Mouse (Mus musculus): ENCODE results near the gene Plk4.
A peak's percentile ranks its signal among the peaks of the same experiment; 100 is the strongest.
"Not testable (repeated sequence)": the region's sequence is repeated elsewhere in the genome, so short reads cannot be mapped to it uniquely, and the experiment has no call there.

Plk4 gene

GRCm38 (mm10) chr3:40799530-40800372 lies at the start of gene Plk4:
Plk4 (plus strand) TSS chr3:40800019.
- peak; percentile 98 for DNase-seq

DNA sequence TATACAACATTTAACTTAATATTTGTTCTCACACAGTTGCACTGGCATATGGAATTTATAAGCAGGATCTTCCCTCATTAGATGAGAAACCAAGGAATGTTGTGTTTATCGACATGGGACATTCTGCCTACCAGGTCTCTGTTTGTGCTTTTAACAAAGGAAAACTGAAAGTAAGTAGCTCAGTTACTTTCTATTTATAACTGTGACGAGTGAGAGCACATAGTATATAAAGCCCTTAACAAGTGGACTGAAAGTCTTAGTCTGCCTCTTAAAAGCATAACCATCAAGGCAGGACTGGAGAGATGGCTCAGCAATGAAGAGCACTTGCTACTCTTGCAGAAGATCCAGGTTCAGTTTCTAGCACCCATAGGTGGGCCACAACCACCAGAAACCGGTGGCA lies 39.1 kb upstream of the Plk4 start:
- no peak for DNase-seq

- no peak for DNase-seq
These were observed 38.5 kb upstream of the Plk4 start for GRCm38 (mm10) chr3:40761312-40761711.

GRCm38 (mm10) chr3:40793783-40794182 lies 6.0 kb upstream of the Plk4 start:
- DNase-seq: no peak

DNA sequence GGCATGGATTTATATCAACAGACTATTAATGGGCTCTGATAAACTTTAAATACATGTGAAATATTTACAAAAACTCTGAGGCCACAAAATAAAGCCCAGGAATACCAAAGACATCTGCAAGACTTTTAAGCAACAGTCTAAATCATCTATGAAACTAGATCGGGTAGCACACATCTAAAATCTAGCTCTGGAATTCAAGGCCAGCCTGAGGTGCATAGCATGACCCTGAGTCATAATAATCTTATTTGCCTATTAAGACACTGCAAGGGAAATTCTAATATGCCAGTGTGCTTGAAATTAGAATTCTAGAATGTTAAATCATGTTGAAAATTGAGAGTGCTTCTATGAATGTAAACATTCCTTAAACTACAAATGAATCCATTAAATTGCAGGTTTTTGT lies 1.8 kb upstream of the Plk4 start:
- no peak for DNase-seq

GRCm38 (mm10) chr3:40798500-40798899 lies 1.3 kb upstream of the Plk4 start:
- DNase-seq: peak; percentile 73

DNA sequence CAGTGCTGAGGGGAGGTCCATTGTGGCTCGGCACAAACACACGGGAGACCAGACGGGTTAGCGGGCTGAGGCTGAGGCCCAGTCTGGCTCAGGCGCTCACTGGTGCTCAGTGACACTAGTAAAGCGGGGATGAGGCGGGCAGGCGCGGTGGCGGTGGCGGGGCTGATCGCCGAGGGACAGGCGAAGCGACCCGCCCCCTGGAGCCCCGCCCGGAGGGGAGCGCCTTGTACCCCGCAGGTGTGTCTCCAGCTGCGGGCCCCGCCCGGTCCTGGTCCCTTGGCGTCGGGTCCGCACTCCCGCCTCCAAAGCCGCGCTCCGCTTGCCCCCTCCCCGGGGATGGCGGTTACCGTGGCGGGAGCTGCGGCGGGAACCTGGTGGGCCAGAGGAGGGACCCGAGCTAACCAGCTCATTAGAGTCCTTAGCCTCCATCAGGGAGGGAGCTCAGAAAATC lies 579 bp downstream of the Plk4 start:
- no peak for DNase-seq

GRCm38 (mm10) chr3:40806871-40807270 lies 7.1 kb downstream of the Plk4 start:
- no peak for DNase-seq

- no peak for DNase-seq
These were observed 8.9 kb downstream of the Plk4 start for GRCm38 (mm10) chr3:40808686-40809085.

DNA sequence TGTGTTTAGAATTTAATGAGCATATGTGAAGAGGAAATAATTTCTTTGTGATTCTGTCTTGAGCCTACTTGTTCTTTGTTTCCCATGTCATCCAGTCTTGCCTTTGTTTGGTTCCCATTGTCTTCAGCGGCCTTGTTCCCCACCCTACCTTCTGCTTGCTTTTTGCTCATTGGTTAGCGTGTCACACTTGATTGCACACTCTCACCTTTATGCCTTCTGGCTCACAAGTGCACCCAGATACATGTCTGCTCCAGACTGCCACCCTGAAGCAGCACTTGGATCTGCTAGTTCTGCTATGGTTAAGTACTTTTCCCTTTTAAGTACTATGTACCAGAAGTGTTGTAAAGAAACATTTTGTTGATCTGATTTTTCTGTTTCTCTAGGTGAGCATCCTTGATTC lies 10.1 kb downstream of the Plk4 start:
- peak; percentile 4 for DNase-seq

GRCm38 (mm10) chr3:40813275-40813674 lies 13.5 kb downstream of the Plk4 start:
- no peak for DNase-seq

DNA sequence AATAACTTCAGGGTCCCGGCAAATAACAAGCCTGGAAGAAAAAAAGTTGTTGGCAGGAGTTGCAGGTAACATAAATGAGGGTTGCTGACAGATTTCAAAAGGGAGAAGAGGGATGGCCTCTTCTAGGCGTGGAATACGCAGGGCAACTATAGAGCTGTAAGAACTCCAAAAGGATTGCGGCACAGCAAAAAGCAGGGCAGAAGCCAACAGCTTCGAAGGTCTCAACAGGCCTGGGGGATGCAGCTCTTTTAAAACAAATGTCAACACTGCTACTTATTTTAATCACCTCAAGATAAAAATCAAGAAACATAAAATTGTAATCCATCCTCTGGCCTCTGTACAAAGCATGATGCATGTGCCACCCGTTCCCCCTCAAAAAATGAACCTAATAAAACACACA lies 45.7 kb downstream of the Plk4 start:
- DNase-seq: not testable (repeated sequence)

GRCm38 (mm10) chr3:40846473-40846956 lies 46.7 kb downstream of the Plk4 start, which contains the start of gene Mfsd8:
Mfsd8 (minus strand) TSS chr3:40846886.
- DNase-seq: peak; percentile 99

DNA sequence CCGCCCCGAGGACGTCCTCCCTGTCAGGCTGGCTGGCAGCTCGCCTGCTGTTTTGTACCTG lies 47.0 kb downstream of the Plk4 start, which contains the start of gene Abhd18:
TSS of gene Abhd18 (plus strand) at position 14 of the 61 bp plus-strand sequence.
- not testable (repeated sequence) for DNase-seq

DNA sequence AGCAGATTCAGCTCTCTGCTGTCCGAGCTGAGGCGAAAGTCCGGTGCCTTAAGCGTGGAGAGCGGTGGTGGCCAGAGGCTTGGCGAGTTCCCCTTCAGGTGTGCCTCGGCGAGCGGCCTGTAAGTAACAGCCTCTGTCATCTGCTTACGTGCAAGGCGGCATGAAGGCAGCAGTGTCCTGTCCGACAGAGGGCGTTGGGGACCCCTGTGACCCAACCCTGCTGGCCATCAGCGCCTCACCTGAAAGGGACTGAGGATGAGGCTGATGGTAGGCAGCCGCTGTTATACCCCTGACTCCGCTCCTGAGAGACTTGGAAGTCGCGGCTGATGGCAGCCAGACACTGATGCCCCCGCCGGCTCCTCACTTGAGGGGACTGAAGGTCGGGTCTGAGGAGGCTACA lies 47.2 kb downstream of the Plk4 start:
- peak; percentile 73 for DNase-seq

- DNase-seq: not testable (repeated sequence)
These were observed 48.1 kb downstream of the Plk4 start for GRCm38 (mm10) chr3:40847936-40848335.

DNA sequence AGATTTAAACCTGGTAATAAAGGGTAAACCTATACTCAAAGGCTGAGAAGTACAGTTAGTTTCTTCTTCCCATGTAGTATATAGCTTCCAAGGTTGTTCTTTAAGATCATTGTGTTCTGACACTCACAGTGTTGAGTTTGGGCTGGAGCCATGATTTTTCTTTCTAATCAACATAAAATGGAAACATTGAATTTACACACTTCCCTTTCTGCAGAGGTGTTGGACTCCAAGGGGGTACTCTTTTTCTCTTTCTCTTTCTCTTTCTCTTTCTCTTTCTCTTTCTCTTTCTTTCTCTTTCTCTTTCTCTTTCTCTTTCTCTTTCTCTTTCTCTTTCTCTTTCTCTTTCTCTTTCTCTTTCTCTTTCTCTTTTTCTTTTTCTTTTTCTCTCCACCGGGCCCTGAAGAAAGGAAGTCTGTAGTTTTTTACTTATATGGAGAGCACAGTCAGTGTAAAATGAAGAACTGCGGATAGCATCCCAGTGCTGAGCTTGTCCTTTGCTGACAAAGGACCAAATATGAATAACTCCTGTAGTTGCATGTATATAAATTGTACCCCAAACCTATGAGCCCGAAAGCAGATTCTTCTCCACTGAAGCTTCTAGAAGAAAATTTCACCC lies 53.4 kb downstream of the Plk4 start:
- DNase-seq: not testable (repeated sequence)

Measured in retina, postnatal 1 day (tissue).